Mouse (Mus musculus) layer of hippocampus, postnatal 25 days (tissue): ENCODE measurements around the gene Polg2. TPM values are rescaled to one million over a fixed set of nuclear protein-coding genes. Genes with fewer than 3 reads are reported as not detected.
"Not testable (repeated sequence)": the region's sequence is repeated elsewhere in the genome, so short reads cannot be mapped to it uniquely, and the experiment has no call there.

Source experiments
- DNase-seq, 2 experiments: peaks; one replicate each; pipeline ENCODE4 v3.0.0; 2022; ENCODE audit warnings: mixed read lengths in 2 of 2, low spot score in 1 of 2; ENCODE audit errors: extremely low spot score in 1 of 2
- microRNA-seq, 2 experiments: library from miRNA; unstranded; fragments of <30 nt; microRNA quantifications; one replicate each; pipeline ENCODE4 v1.2.0; 2021
- total RNA-seq, 2 experiments: library from RNA; stranded (reverse); gene quantifications; 2 replicates each; pipeline ENCODE4 v1.2.3; 2021

The Polg2 gene
- total RNA-seq, 2 experiments from 2014 or later, result 4.0 to 4.1 TPM

DNA sequence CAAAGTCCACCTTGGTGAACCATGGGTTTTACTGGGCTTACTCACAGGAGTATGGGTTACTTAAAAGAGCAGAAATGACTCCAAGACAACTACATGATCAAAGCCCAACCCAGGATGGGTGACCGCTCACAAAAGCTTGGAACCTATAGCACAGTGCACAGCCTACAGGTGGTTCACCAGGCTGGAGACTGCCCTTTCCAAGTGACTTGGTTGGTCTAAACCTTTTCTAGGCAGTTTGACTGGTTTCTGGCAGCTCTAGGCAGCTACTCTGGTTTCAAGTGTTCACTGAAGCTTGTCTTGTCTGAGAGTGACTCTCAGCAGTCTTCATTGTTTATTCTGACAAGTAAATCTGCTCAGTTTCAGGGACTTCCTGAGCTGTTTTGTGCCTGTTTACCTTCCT, 49.7 kb downstream of the Polg2 start:
- no peak for DNase-seq

DNA sequence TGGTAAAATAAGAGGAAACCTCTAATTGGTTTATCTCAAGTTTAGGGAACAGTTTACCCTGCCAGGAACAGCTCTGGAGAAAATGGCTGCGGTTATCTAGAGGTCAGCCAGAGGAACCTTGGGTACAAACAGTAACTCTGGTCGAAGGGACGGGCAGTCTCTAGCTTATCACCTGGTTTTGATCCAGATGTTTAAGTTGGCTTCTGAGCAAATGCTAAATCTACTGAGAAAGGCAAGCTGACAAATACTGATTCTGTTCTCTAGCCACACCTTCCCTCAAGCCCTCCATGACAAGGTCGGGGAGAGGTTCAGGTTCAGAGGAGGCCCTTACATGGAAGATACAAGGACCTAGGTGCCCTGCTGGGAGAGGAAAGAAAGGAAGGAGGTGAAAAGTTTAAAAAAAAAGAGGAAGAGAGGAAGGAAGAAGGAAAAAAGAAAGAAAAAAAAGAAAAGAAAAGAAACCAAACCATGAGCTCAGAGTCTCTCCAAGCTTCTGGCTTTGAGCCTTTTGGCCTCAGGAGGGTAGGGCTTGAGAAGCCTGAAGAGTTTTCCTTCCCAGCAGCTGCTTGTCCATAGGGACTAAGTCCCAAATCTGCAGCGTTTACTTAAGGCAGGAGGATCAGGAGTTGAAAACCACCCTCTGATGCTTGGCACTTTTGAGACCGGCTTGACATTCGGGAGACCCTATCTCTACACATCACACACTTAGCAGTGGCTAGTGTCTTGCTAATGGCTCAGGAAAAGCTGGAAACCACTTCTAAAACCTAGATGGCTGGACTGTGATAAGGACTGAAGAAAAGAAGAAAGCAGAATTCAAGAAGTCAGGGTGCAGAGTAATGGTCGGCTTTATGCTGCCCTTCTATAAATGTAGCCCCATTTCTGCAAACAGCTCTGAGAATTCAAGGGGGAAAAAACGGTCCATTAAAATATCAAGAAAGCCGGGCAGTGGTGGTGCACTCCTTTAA, 50.7 kb downstream of the Polg2 start:
- no peak for DNase-seq

DNA sequence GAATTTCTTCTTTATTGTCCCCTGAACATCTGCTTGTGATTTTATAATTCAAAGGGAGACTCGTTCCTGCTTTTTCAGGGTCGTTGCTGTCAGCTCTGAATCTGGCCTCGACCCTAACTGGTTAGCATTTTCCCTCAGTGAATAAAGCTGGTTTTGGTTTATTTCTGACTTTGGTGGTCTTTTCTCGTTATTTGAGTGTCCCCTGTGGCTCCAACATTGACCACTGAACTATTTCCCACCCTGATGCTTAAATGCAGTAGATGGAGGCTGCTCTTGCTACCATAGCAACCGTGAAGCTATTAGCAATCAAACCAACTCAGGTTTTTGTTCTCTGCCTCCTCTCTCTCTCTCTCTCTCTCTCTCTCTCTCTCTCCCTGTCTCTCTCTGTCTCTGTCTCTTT, 51.4 kb downstream of the Polg2 start:
- DNase-seq, result no peak

DNA sequence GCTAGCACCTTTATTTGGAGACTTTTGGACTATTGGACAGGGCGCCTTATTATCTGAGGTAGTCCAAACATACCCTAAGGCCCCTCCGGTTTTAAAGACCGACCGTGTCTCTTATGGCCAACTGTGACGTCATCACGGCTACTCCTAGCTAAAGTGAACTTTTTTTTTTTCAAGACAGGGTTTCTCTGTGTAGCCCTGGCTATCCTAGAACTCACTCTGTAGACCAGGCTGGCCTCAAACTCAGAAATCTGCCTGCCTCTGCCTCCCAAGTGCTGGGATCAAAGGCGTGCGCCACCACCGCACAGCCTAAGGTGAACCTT, 54.5 kb downstream of the Polg2 start:
- DNase-seq, result not testable (repeated sequence)

DNA sequence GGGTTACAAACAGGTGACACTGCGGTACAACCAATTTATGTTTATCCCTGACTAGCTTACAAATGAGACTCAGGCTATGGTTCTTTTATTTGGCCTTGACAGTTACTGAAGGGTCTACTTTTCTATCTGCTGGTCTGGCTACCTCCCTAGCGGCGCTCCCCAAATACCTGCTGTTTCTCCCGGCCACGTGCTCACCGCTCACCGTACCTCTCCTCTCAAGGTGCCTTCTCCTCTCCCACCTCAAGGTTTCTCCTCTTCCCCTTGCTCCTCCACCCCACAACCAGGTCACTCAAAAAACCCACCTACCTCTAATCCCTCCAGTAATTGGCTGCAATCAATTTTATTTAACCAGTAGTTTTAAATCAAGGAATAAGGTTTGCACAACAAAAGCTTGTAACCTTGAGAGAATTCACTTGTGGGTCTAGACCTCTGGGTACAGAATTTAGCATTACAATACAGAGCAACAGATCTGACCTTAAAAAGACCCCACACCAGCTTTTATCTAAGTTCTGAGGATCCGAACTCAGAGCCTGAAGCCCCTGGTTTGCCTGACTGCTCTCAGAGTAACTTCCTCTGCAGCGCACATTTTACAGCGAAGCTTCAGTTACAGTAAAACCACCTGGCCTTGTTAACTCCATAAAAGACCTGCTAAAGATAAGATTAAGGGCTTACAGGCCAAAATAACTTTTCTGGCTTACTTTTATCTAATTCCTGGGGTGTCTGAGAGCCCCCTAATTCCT, 55.0 kb downstream of the Polg2 start:
- DNase-seq, result no peak

DNA sequence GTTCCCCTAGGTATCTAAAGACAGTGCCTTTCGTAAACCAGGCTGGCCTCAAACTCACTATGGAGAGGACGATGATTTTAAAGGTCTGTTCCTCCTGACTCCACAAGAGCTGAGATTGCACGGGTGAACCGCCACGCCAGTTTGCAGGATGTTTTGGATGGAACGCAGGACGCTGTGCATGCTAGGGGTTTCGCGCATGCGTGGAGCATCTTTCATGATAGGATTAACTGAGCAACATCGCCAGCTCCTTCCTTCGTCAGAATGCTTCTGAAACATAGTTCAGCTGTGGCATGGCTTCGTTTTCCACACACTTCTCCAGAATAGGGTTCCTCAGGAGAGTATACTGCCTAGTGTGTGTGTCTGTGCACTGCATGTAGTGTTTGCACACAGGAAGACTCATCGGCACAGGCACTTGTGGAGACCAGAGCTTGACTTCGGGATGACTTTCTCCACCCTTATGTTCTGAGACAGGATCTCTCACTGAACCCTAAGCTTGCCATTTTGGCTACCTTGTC, 55.7 kb downstream of the Polg2 start:
- DNase-seq, result no peak

DNA sequence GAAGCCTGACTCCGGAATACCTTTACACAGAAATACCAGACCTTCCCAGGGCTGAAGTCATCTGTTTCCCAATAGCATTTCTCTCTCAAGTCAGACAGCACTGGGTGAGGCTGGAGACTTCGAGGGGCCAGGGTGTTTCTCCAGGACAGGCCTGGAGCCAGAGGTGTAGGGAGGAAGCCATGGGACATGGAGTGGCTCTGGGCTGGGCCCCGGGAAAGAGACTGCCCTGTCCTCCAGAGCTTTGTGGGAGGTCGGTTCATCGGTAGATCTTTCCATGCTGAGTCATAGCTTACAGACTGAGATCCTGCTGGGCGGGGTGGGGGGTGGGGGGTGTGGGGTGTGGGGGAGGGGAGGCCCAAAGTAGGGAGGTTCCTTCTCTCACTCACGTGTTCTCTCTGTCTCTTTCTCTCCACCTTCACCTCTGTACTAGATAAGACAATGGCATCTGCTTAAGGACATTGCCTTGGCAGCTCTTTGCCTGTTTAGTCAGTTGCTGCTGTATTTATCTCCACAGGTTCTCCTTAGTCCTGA, 56.4 kb downstream of the Polg2 start:
- no peak for DNase-seq

DNA sequence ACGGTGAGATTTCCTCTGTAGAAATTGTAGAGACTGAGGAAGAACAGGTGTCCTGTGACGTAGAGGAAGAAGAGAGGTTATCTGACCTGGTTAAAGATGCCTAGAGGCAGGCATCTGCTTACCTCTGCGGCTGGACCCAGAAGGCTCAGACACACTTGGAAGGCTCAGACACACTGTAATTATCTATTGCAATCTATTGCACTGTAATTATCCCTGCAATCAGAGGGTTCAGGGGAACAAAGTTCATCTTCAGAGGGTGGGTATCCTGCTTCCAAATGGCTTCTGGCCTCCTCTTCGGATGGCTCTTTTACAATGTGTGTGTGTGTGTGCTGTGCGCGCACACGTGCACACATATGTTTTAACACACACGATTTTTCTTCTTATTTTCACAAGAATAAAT, 59.0 kb downstream of the Polg2 start:
- DNase-seq, result no peak

Small RNA genes lying within 50 kb of the gene (microRNA-seq; reads per million reads assigned to microRNA genes)
- gene Gm25994, result 0 reads per million in 2 experiments
- gene Mir3064, result 19.3 to 23.2 reads per million in 2 experiments

Other genes starting within 250 kb of the Polg2 start
- 100 to 1,000 TPM; 129 to 144 TPM for gene Tex2, start 166.1 kb downstream of the Polg2 start, total RNA-seq
- 10 to 100 TPM; 13.6 to 16.6 TPM for gene Pecam1, start 28.9 kb downstream of the Polg2 start, total RNA-seq
- gene Milr1, start 28.3 kb downstream of the Polg2 start, total RNA-seq, result not detected
- gene Ddx5, start 9.6 kb upstream of the Polg2 start, total RNA-seq, result 100 to 1,000 TPM; 711 to 757 TPM
- 10 to 100 TPM; 11.3 to 15.8 TPM for gene Cep95, start 9.7 kb upstream of the Polg2 start, total RNA-seq
- 10 to 100 TPM; 28.2 to 32.2 TPM for gene Smurf2, start 141.2 kb upstream of the Polg2 start, total RNA-seq
- gene Kpna2, start 220.0 kb upstream of the Polg2 start, total RNA-seq, result 10 to 100 TPM; 22.0 to 26.8 TPM
- gene 1810010H24Rik, start 246.1 kb upstream of the Polg2 start, total RNA-seq, result 1 to 10 TPM; 3.1 to 3.6 TPM